Mouse (Mus musculus) spleen, adult 12 weeks (tissue): ENCODE measurements around the gene Als2cr12.
A peak's percentile ranks its signal among the peaks of the same experiment; 100 is the strongest.
"Not testable (repeated sequence)": the region's sequence is repeated elsewhere in the genome, so short reads cannot be mapped to it uniquely, and the experiment has no call there.

ENCODE experiments used
- DNase-seq: peaks from one replicate; pipeline ENCODE4 v3.0.0; 2022; ENCODE audit warnings: low spot score

The Als2cr12 gene

GRCm38 (mm10) chr1:58719356-58719945 is 23.7 kb upstream of the Als2cr12 start:
- no peak for DNase-seq

- DNase-seq: no peak
Measured at GRCm38 (mm10) chr1:58717589-58718270, 21.9 kb upstream of the Als2cr12 start.

- no peak for DNase-seq
Measured at GRCm38 (mm10) chr1:58716883-58717220, 21.1 kb upstream of the Als2cr12 start.

GRCm38 (mm10) chr1:58716162-58716882 is 20.5 kb upstream of the Als2cr12 start:
- no peak for DNase-seq

GRCm38 (mm10) chr1:58715536-58715935 is 19.7 kb upstream of the Als2cr12 start:
- no peak for DNase-seq

GRCm38 (mm10) chr1:58714361-58714760 is 18.6 kb upstream of the Als2cr12 start:
- DNase-seq: no peak

- no peak for DNase-seq
Measured at GRCm38 (mm10) chr1:58713893-58714231, 18.1 kb upstream of the Als2cr12 start.

GRCm38 (mm10) chr1:58713081-58713892 is 17.5 kb upstream of the Als2cr12 start:
- DNase-seq: peak; percentile 25

GRCm38 (mm10) chr1:58712076-58713061 is 16.6 kb upstream of the Als2cr12 start:
- peak; percentile 32 for DNase-seq

GRCm38 (mm10) chr1:58711365-58712016 is 15.7 kb upstream of the Als2cr12 start, which contains the start of gene Cflar:
TSS of gene Cflar (plus strand) at chr1:58711508.
- peak; percentile 67 for DNase-seq

- no peak for DNase-seq
Measured at GRCm38 (mm10) chr1:58710711-58711364, 15.0 kb upstream of the Als2cr12 start.

GRCm38 (mm10) chr1:58710043-58710442 is 14.3 kb upstream of the Als2cr12 start:
- DNase-seq: not testable (repeated sequence)

GRCm38 (mm10) chr1:58700580-58701162 is 4.9 kb upstream of the Als2cr12 start:
- DNase-seq: not testable (repeated sequence)

- DNase-seq: no peak
Measured at GRCm38 (mm10) chr1:58699988-58700387, 4.2 kb upstream of the Als2cr12 start.

- DNase-seq: no peak
Measured at GRCm38 (mm10) chr1:58698781-58699180, 3.0 kb upstream of the Als2cr12 start.

- not testable (repeated sequence) for DNase-seq
Measured at GRCm38 (mm10) chr1:58697607-58698006, 1.8 kb upstream of the Als2cr12 start.

- no peak for DNase-seq
Measured at GRCm38 (mm10) chr1:58693696-58694095, 2.1 kb downstream of the Als2cr12 start.

GRCm38 (mm10) chr1:58691718-58692117 is 4.1 kb downstream of the Als2cr12 start:
- DNase-seq: not testable (repeated sequence)

GRCm38 (mm10) chr1:58690834-58691488 is 4.8 kb downstream of the Als2cr12 start:
- not testable (repeated sequence) for DNase-seq
